Mouse (Mus musculus): Measurements from ENCODE around the gene AC109138.7. TPM values are rescaled to one million over a fixed set of nuclear protein-coding genes. Genes with fewer than 3 reads are reported as not detected.

The AC109138.7 gene
- total and polyA plus RNA-seq, 3 experiments: not detected

- peak; percentile 98 for DNase-seq (ENCODE audit: extremely low read depth)
- in situ Hi-C loops (cut with MboI; ENCODE audit: low pct_ligation_motif_present, low pct_unique_long_range_greater_than_20kb, low sequenced_read_pairs) (loop anchor here (5.0 to 10.0 kb wide), 2 partner anchors 50 to 167 kb away; partner anchors contain the start of gene Grk2), dilution Hi-C loops (cut with MboI; ENCODE audit: extremely low pct_ligation_motif_present, extremely low pct_unique_long_range_greater_than_20kb, low sequenced_read_pairs) (no loop called here)
- Histone ChIP-seq H3K27ac (ENCODE audit: insufficient read depth, low read depth) (peak overlapping the region; percentile 38; the same call in 1 of the 2 replicates), H3K9ac (ENCODE audit: insufficient read depth, low read depth) (peak overlapping the region; percentile 61), H3K4me2 (ENCODE audit: insufficient read depth, low read depth, poor library complexity, severe bottlenecking) (peak overlapping the region; percentile 83), H3K9me3 (replicated peaks; ENCODE audit: low read length) (peaks cover 2% of the 10 kb centered on the region), H3K4me1 (ENCODE audit: control insufficient read depth in 1 of 2, insufficient read depth in 2 of 2) (peaks cover 9 to 38% of the 10 kb centered on the region in 2 experiments), H3K36me3 (replicated peaks in 1 of 2; ENCODE audit: control insufficient read depth in 1 of 2, insufficient read depth in 1 of 2, low read length in 1 of 2) (peaks cover 6 to 7% of the 10 kb centered on the region in 2 experiments), H3K27me3 (replicated peaks) (peaks cover 2% of the 10 kb centered on the region), H3K79me2 (replicated peaks; ENCODE audit: control insufficient read depth, extremely low read depth, insufficient read depth, poor library complexity, severe bottlenecking) (no peaks in the 10 kb centered on the region), H3K4me3 (replicated peaks in 1 of 3; ENCODE audit: low read depth in 2 of 3, low read length in 2 of 3, poor library complexity in 1 of 3) (peak overlapping the region; percentile 77 to 82 (median 82))
- TF ChIP-seq MXI1 (IDR thresholded peaks at IDR 0.05; ENCODE audit: low read depth, low read length): peak; percentile 89
- peak; percentile 8; the same call in 1 of the 2 replicates for TF ChIP-seq MAX (IDR thresholded peaks at IDR 0.05; ENCODE audit: low read length)
- no peak for TF ChIP-seq BHLHE40 (IDR thresholded peaks at IDR 0.05; ENCODE audit: low read depth, low read length)
- TF ChIP-seq RAD21 (IDR thresholded peaks at IDR 0.05; ENCODE audit: low read depth, low read length): no peak; the same call in none of the 2 replicates
- peak; percentile 94 for TF ChIP-seq ZC3H11A (IDR thresholded peaks at IDR 0.05; ENCODE audit: low read depth, low read length)
- TF ChIP-seq POLR2A (IDR thresholded peaks at IDR 0.05; ENCODE audit: low read depth, low read length): peak; percentile 45; the same call in 1 of the 2 replicates
- TF ChIP-seq JUN (IDR thresholded peaks at IDR 0.05; ENCODE audit: insufficient read depth, low read depth, low read length): no peak
- peak; percentile 5; the same call in 1 of the 2 replicates for TF ChIP-seq ZMIZ1 (IDR thresholded peaks at IDR 0.05; ENCODE audit: low read depth, low read length)
- no peak for TF ChIP-seq CHD2 (IDR thresholded peaks at IDR 0.05; ENCODE audit: low read length)
- TF ChIP-seq KAT2A (IDR thresholded peaks at IDR 0.05; ENCODE audit: insufficient replicate concordance, low read length): peak; percentile 97; the same call in 1 of the 2 replicates
- 0 out of 2 replicates have a peak, but pooled peaks have one; percentile 39 for TF ChIP-seq MAZ (IDR thresholded peaks at IDR 0.05; ENCODE audit: low read depth, low read length)
- TF ChIP-seq HCFC1 (IDR thresholded peaks at IDR 0.05; ENCODE audit: low read depth, low read length): peak; percentile 100
- no peak for TF ChIP-seq NELFE (IDR thresholded peaks at IDR 0.05; ENCODE audit: low read depth, low read length)
- peak; percentile 42 for TF ChIP-seq IRF4 (IDR thresholded peaks at IDR 0.05; ENCODE audit: low read depth, low read length)
- no peak for TF ChIP-seq CHD1 (IDR thresholded peaks at IDR 0.05; ENCODE audit: low read depth, low read length)
- no peak for TF ChIP-seq RCOR1 (conservative IDR thresholded peaks at IDR 0.05; ENCODE audit: low read depth, low read length)
- TF ChIP-seq ZNF384 (IDR thresholded peaks at IDR 0.05; ENCODE audit: low read depth, low read length): peak; percentile 48; the same call in 1 of the 2 replicates
- TF ChIP-seq SMC3 (IDR thresholded peaks at IDR 0.05; ENCODE audit: low read depth, low read length): peak; percentile 99
- TF ChIP-seq ZKSCAN1 (IDR thresholded peaks at IDR 0.05; ENCODE audit: borderline replicate concordance, low read depth, low read length): no peak
- no peak for TF ChIP-seq PAX5 (IDR thresholded peaks at IDR 0.05; ENCODE audit: low read length)
- TF ChIP-seq JUND (conservative IDR thresholded peaks at IDR 0.05; ENCODE audit: low read depth, low read length): no peak
- peak; percentile 66; the same call in 1 of the 2 replicates for TF ChIP-seq MEF2A (IDR thresholded peaks at IDR 0.05; ENCODE audit: borderline replicate concordance, low read depth, low read length)
- TF ChIP-seq ETS1 (conservative IDR thresholded peaks at IDR 0.05; ENCODE audit: low read depth, low read length): no peak
- TF ChIP-seq E2F4 (IDR thresholded peaks at IDR 0.05; ENCODE audit: insufficient replicate concordance, low read depth, low read length): no peak
- TF ChIP-seq USF2 (conservative IDR thresholded peaks at IDR 0.05; ENCODE audit: low read depth, low read length): no peak
- TF ChIP-seq GABPA (IDR thresholded peaks at IDR 0.05; ENCODE audit: insufficient replicate concordance, low read depth, low read length): peak; percentile 75; the same call in 1 of the 2 replicates
- TF ChIP-seq TCF12 (IDR thresholded peaks at IDR 0.05; ENCODE audit: low read depth, low read length): peak; percentile 74
- TF ChIP-seq UBTF (IDR thresholded peaks at IDR 0.05; ENCODE audit: low read depth, low read length): no peak
- no peak for TF ChIP-seq USF1 (IDR thresholded peaks at IDR 0.05; ENCODE audit: low read depth, low read length)
- peak; percentile 91 for TF ChIP-seq NRF1 (IDR thresholded peaks at IDR 0.05; ENCODE audit: low read depth, low read length)
- TF ChIP-seq TBP (conservative IDR thresholded peaks at IDR 0.05; ENCODE audit: low read depth, low read length): peak; percentile 78; the same call in 1 of the 2 replicates
- no peak for TF ChIP-seq EP300 (IDR thresholded peaks at IDR 0.05; ENCODE audit: low read length)
- 0 out of 2 replicates have a peak, but pooled peaks have one; percentile 9 for TF ChIP-seq MYC (IDR thresholded peaks at IDR 0.05; ENCODE audit: low read depth, low read length)
- TF ChIP-seq SIN3A (IDR thresholded peaks at IDR 0.05; ENCODE audit: low read length): peak; percentile 95
- TF ChIP-seq CTCF (conservative IDR thresholded peaks at IDR 0.05 in 1 of 2, IDR thresholded peaks at IDR 0.05 in 1 of 2; ENCODE audit: low read depth in 2 of 2, low read length in 2 of 2): peak; percentile 42 to 99; a peak in 3 of 4 replicates
- TF ChIP-seq ELF1 (IDR thresholded peaks at IDR 0.05; ENCODE audit: low read depth, low read length): peak; percentile 63
- TF ChIP-seq MAFK (IDR thresholded peaks at IDR 0.05; ENCODE audit: insufficient replicate concordance, low read length): no peak
- TF ChIP-seq POLR2AphosphoS2 (IDR thresholded peaks at IDR 0.05; ENCODE audit: low read depth, low read length): no peak
Measured at GRCm38 (mm10) chr19:4257216-4257896, 43.2 kb downstream of the AC109138.7 start.
